Mouse (Mus musculus) midbrain, postnatal 0 days (tissue): ENCODE data around the gene Aars2. TPM values are rescaled to one million over a fixed set of nuclear protein-coding genes. Genes with fewer than 3 reads are reported as not detected.

ENCODE experiments used
- ATAC-seq: fragments of 200-750 bp; cut with Nextera tagmentation; 2 replicates; pipeline ENCODE4 v1.8.0; 2017; ENCODE audit warnings: moderate number of reproducible peaks, mild to moderate bottlenecking, moderate TSS enrichment, moderate library complexity; ENCODE audit not compliant: low FRiP score
- DNase-seq: peaks from one replicate; pipeline ENCODE4 v3.0.0-alpha.2; 2015; ENCODE audit warnings: low spot score
- H3K27ac ChIP-seq: fragments of 300-500 bp; sonication (generic); 2 replicates; pipeline ENCODE4 v1.5.1; 2014; ENCODE audit warnings: low read depth, mild to moderate bottlenecking, low read length, mixed read lengths
- H3K27me3 ChIP-seq: fragments of 300-500 bp; sonication (generic); 2 replicates; pipeline ENCODE4 v1.6.1; 2014; ENCODE audit warnings: low read length, control low read depth, mixed read lengths; ENCODE audit not compliant: insufficient read depth
- H3K36me3 ChIP-seq: fragments of 300-500 bp; sonication (generic); 2 replicates; pipeline ENCODE4 v1.6.1; 2014; ENCODE audit warnings: low read length, control low read depth, mixed read lengths; ENCODE audit not compliant: insufficient read depth
- H3K4me1 ChIP-seq: fragments of 300-500 bp; sonication (generic); 2 replicates; pipeline ENCODE4 v1.6.1; 2014; ENCODE audit warnings: mild to moderate bottlenecking, control low read depth, antibody characterized with exemption, low read length, mixed read lengths; ENCODE audit not compliant: insufficient read depth
- H3K4me2 ChIP-seq: fragments of 300-500 bp; sonication (generic); 2 replicates; pipeline ENCODE4 v1.6.1; 2014; ENCODE audit warnings: low read depth, mild to moderate bottlenecking, low read length, mixed read lengths; ENCODE audit not compliant: poor library complexity, severe bottlenecking
- H3K4me3 ChIP-seq: fragments of 300-500 bp; sonication (generic); 2 replicates; pipeline ENCODE4 v1.5.1; 2014; ENCODE audit warnings: low read depth, mild to moderate bottlenecking, low read length, moderate library complexity
- H3K9ac ChIP-seq: fragments of 300-500 bp; sonication (generic); replicated peaks from 2 replicates; pipeline ENCODE4 v1.6.1; 2014; ENCODE audit warnings: mild to moderate bottlenecking, low read length, moderate library complexity, mixed read lengths; ENCODE audit not compliant: poor library complexity, severe bottlenecking
- H3K9me3 ChIP-seq: fragments of 300-500 bp; sonication (generic); 2 replicates; pipeline ENCODE4 v1.6.1; 2016; ENCODE audit warnings: low read length, control low read depth
- CTCF ChIP-seq: IDR thresholded peaks from 2 replicates; pipeline ENCODE4 v1.5.1; 2016; ENCODE audit warnings: antibody characterized with exemption, mild to moderate bottlenecking
- WGBS: fragments of 180-500 bp; shearing (Covaris S2); extraction: QIAGEN DNeasy Blood & Tissue Kit; methylation state at CpG from one replicate; pipeline ENCODE4 v1.1.7; 2014; 5-methylcytosine and 5-hydroxymethylcytosine counted together
- polyA plus RNA-seq: library from polyadenylated mRNA; unstranded; fragments of >200 nt; fragmentation: Nextera tagmentation; extraction: Ambion mirVana; gene quantifications from 2 replicates; pipeline ENCODE4 v1.2.1, GENCODE M21; 2015
- total RNA-seq: library from RNA; depleted of rRNA; stranded (reverse); fragments of >200 nt; gene quantifications from 2 replicates; pipeline ENCODE4 v1.2.3, GENCODE M21; 2014

Gene Aars2
- total and polyA plus RNA-seq, 2 experiments from 2014 or later, result 13.9 to 19.8 TPM

GRCm38 (mm10) chr17:45524961-45525360 lies 18.3 kb downstream of the Aars2 start:
- H3K9me3 ChIP-seq, result no peaks in the 10 kb centered on the region
- peak; percentile 59 for DNase-seq
- no peak for ATAC-seq

GRCm38 (mm10) chr17:45526571-45526970 lies 19.9 kb downstream of the Aars2 start:
- 17% methylated on average over 5 of the region's 5 CpGs for WGBS

More at GRCm38 (mm10) chr17:45524961-45525360, 18.3 kb downstream of the Aars2 start:
- no peaks in the 10 kb centered on the region for H3K36me3 ChIP-seq
- TF ChIP-seq CTCF, result no peak
- H3K27me3 ChIP-seq, result peaks cover 8% of the 10 kb centered on the region; the same call in 1 of the 2 replicates
- no peak overlapping the region for H3K4me3 ChIP-seq
- 69% methylated on average over 4 of the region's 4 CpGs for WGBS
- no peak overlapping the region for H3K9ac ChIP-seq
- H3K4me1 ChIP-seq, result peaks cover 5% of the 10 kb centered on the region; the same call in 1 of the 2 replicates
- no peak overlapping the region for H3K27ac ChIP-seq
- H3K4me2 ChIP-seq, result no peak overlapping the region

GRCm38 (mm10) chr17:45530346-45530782 lies 23.7 kb downstream of the Aars2 start:
- Histone ChIP-seq H3K27me3 (peaks cover 8% of the 10 kb centered on the region; the same call in 1 of the 2 replicates), H3K36me3 (no peaks in the 10 kb centered on the region), H3K9me3 (no peaks in the 10 kb centered on the region), H3K4me3 (no peak overlapping the region), H3K4me2 (no peak overlapping the region), H3K27ac (no peak overlapping the region), H3K9ac (no peak overlapping the region), H3K4me1 (no peaks in the 10 kb centered on the region)
- ATAC-seq (peak; percentile 32; the same call in 1 of the 2 replicates), DNase-seq (peak; percentile 84)
- 43% methylated on average over 13 of the region's 13 CpGs for WGBS
- TF ChIP-seq CTCF, result 0 out of 2 replicates have a peak, but pooled peaks have one; percentile 13

More at GRCm38 (mm10) chr17:45526571-45526970, 19.9 kb downstream of the Aars2 start:
- 0 out of 2 replicates have a peak, but pooled peaks have one; percentile 18 for ATAC-seq
- Histone ChIP-seq H3K4me1 (peaks cover 5% of the 10 kb centered on the region; the same call in 1 of the 2 replicates), H3K27me3 (peaks cover 8% of the 10 kb centered on the region; the same call in 1 of the 2 replicates), H3K36me3 (no peaks in the 10 kb centered on the region), H3K4me3 (no peak overlapping the region), H3K9ac (no peak overlapping the region), H3K9me3 (no peaks in the 10 kb centered on the region), H3K4me2 (no peak overlapping the region), H3K27ac (no peak overlapping the region)
- peak; percentile 76 for DNase-seq
- 0 out of 2 replicates have a peak, but pooled peaks have one; percentile 12 for TF ChIP-seq CTCF

- Histone ChIP-seq H3K27ac (no peak overlapping the region), H3K4me3 (no peak overlapping the region), H3K9me3 (no peaks in the 10 kb centered on the region), H3K27me3 (peaks cover 14% of the 10 kb centered on the region; the same call in 1 of the 2 replicates), H3K36me3 (no peaks in the 10 kb centered on the region), H3K4me2 (no peak overlapping the region), H3K9ac (no peak overlapping the region), H3K4me1 (no peaks in the 10 kb centered on the region)
- WGBS, result 61% methylated on average over 15 of the region's 15 CpGs
- ATAC-seq (no peak), DNase-seq (no peak)
- TF ChIP-seq CTCF, result no peak
Observed at GRCm38 (mm10) chr17:45532896-45533295, 26.3 kb downstream of the Aars2 start.

GRCm38 (mm10) chr17:45536264-45536663 lies 29.6 kb downstream of the Aars2 start:
- DNase-seq, result no peak
- Histone ChIP-seq H3K4me3 (no peak overlapping the region), H3K4me1 (no peaks in the 10 kb centered on the region), H3K9ac (no peak overlapping the region), H3K9me3 (no peaks in the 10 kb centered on the region), H3K27me3 (peaks cover 14% of the 10 kb centered on the region; the same call in 1 of the 2 replicates), H3K4me2 (no peak overlapping the region), H3K27ac (no peak overlapping the region), H3K36me3 (no peaks in the 10 kb centered on the region)
- WGBS, result 16% methylated on average over 5 of the region's 5 CpGs
- ATAC-seq, result no peak
- no peak for TF ChIP-seq CTCF

GRCm38 (mm10) chr17:45538394-45538793 lies 31.8 kb downstream of the Aars2 start:
- DNase-seq (no peak), ATAC-seq (no peak)
- Histone ChIP-seq H3K9me3 (no peaks in the 10 kb centered on the region), H3K9ac (no peak overlapping the region), H3K4me2 (no peak overlapping the region), H3K27ac (no peak overlapping the region), H3K27me3 (peaks cover 10% of the 10 kb centered on the region; the same call in 1 of the 2 replicates), H3K4me1 (no peaks in the 10 kb centered on the region), H3K4me3 (no peak overlapping the region), H3K36me3 (no peaks in the 10 kb centered on the region)
- 67% methylated on average over 4 of the region's 4 CpGs for WGBS
- TF ChIP-seq CTCF, result no peak
